Mouse (Mus musculus): ENCODE measurements around the gene Dusp28. TPM values are rescaled to one million over a fixed set of nuclear protein-coding genes. Genes with fewer than 3 reads are reported as not detected.

The Dusp28 gene
- total RNA-seq, 2 experiments from 2014 or later, result 22.2 to 23.1 TPM

- DNase-seq (ENCODE audit: low spot score in 2 of 2), result no peak
These were observed 1.0 kb downstream of the Dusp28 start for GRCm38 (mm10) chr1:92907632-92908360.

- no peak for DNase-seq (ENCODE audit: low spot score in 2 of 2)
These were observed 1.9 kb downstream of the Dusp28 start for GRCm38 (mm10) chr1:92908664-92909063.

GRCm38 (mm10) chr1:92909068-92909467 is 2.3 kb downstream of the Dusp28 start:
- no peak for DNase-seq (ENCODE audit: low spot score in 2 of 2)

DNA sequence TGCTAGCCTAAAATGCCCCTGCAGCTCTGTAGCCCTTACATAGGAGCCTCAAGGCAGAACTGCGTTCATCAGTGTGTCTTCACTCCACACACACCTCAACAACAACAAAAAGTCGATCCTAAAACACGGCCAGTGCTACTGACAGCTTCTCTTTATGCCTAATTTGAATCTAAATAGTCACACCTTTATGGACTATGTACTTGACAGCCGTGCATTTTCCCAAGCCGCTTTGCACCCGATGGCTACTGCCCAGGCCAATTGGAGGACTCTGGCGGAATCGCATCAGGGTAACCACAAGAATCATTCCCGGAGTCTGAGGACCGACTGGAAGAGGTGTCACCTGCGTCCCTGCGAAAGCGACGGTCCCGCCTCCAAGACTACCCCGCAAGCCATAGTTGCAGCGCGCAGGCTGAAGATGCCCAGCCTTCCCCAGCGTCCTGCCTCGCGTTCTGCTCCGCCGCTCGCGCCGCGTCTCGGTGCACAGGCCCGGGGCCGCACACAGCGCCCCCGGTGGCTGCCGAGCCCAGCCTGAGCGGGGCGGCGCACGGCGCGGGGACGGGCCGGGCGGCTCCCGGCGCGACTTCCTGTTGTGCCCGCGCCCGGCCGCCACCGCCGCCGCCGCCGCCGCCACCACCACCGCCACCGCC is 3.6 kb downstream of the Dusp28 start, which contains the start of gene Rnpepl1:
Gene Rnpepl1, plus strand, starts transcription at position 545 of the 647 bp plus-strand sequence.
- DNase-seq (ENCODE audit: low spot score in 2 of 2), result peak; percentile 63 to 76

DNA sequence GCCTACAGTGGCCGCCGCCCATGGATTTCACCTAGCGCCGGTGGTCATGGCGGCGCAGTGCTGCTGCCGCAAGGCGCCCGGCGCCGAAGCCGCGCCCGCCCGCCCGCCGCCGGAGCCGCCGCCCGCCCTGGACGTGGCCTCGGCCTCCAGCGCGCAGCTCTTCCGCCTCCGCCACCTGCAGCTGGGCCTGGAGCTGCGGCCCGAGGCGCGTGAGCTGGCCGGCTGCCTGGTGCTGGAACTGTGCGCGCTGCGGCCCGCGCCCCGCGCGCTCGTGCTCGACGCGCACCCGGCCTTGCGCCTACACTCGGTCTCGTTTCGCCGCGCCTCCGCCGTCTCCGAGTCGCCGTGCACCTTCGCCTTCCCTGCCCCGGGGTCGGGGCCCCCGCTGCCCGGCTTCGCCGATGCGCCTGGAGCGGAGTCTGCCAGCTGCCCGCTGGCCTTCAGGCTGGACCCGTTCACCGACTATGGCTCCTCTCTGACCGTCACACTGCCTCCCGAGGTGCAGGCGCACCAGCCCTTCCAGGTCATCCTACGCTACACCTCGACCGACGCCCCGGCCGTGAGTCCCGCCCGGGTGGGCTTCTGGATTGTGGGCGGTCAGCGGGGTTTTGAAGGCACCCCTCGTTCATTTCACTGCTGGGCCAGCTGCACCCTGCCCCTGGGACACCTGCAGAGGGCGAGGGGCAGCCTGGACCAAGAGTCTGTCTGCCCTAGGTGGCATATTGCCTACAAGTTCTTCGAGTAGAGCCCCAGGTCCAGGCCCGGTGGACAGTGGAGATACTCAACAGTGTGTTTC is 4.3 kb downstream of the Dusp28 start:
- DNase-seq (ENCODE audit: low spot score in 2 of 2), result peak in 1 of 2 experiments; percentile 74

GRCm38 (mm10) chr1:92911721-92912138 is 4.9 kb downstream of the Dusp28 start:
- DNase-seq (ENCODE audit: low spot score in 2 of 2), result no peak

DNA sequence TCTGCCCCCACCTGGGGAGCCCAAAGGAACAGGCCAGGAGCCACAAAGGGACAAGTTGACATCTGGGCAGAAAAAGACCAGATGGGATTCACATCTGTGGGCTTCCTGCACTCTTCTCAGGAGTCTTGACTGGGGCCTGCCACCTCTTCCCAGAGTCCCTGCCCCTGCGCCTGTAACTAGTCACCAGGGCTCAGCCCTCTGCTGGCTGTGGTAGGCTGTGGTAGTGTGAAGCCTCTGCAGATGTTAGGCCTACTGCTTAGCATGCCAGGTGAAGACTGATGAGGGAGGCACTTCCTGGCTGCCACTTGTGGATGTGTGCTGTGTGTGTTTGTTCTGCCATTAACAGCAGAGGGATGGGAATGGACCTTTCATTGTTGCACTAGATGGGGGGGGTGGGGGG is 5.5 kb downstream of the Dusp28 start:
- no peak for DNase-seq (ENCODE audit: low spot score in 2 of 2)

GRCm38 (mm10) chr1:92914239-92914638 is 7.5 kb downstream of the Dusp28 start:
- no peak for DNase-seq (ENCODE audit: low spot score in 2 of 2)

DNA sequence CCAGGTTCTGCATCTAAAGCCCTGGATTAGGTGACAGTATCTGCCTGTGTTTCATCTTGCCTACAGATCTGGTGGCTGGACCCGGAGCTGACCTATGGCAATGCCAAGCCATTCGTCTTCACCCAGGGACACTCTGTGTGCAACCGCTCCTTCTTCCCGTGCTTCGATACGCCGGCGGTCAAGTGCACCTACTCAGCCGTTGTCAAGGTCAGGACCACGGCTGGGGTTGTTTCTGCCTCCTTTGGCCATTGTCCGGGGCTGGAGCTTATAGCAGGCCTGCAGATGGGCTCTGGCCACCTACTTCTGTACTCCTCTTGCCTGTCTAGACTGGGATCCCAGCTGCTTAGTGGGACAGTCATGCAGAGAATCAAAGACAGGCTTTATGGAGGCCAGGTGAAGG is 8.2 kb downstream of the Dusp28 start:
- DNase-seq (ENCODE audit: low spot score in 2 of 2), result no peak

- DNase-seq (ENCODE audit: low spot score in 2 of 2), result no peak
These were observed 9.9 kb downstream of the Dusp28 start for GRCm38 (mm10) chr1:92916725-92917124.

GRCm38 (mm10) chr1:92919151-92919550 is 12.4 kb downstream of the Dusp28 start:
- DNase-seq (ENCODE audit: low spot score in 2 of 2), result no peak

GRCm38 (mm10) chr1:92919775-92920174 is 13.0 kb downstream of the Dusp28 start:
- no peak for DNase-seq (ENCODE audit: low spot score in 2 of 2)

DNA sequence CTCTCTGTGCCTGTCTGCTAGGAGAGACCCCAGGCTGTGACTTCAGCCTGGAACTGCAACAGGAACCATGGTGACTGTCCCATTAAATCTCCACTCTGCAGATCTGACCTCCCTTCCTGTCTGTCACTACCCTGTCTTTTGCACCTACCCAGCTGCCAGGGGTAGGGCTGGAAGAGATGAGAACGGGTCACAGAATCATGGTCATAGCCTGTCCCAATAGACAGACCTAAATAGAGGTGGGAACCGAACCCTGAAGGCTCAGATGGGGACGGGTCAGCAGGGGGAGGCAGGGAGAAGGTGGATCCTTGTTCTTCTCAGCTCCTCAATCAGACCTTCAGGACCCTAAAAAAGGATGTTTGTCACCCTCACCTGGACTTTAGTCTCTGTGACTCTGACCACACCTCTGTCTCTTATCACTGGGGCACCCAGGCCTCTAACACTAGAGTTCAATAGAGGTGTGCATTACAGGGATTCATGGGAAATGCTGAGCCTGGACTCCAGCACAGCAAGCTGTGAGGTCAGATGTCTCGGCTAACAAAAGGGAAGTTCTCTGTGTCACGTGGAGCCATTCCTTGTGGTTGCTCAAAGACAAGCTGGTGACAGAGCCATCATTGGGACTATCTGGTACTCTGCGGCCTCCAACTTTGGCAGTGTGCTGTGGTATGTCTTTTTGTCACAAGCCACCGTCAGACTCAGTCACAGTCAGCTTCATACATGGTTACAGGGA is 13.9 kb downstream of the Dusp28 start:
- no peak for DNase-seq (ENCODE audit: low spot score in 2 of 2)

DNA sequence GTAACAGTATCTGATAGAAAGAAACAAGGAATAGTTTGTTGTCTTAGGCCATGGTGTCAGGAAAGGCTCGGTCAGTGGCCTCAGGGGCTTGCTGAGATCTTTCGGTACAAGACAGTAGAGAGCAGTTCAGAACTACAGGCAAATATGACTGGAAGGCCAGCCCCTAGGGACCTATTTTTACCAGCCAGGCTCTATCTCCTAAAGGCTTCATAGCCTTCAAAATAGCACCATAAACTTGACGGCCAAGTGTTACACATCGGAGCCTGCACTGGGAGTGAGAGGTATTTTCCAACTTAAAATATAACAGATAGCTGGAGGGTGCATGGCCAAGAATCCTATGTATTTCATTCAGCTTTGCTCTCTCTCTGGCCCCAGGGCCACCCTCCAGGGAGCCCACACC is 14.7 kb downstream of the Dusp28 start:
- no peak for DNase-seq (ENCODE audit: low spot score in 2 of 2)

- DNase-seq (ENCODE audit: low spot score in 2 of 2), result no peak
These were observed 23.5 kb downstream of the Dusp28 start for GRCm38 (mm10) chr1:92930171-92930706.

DNA sequence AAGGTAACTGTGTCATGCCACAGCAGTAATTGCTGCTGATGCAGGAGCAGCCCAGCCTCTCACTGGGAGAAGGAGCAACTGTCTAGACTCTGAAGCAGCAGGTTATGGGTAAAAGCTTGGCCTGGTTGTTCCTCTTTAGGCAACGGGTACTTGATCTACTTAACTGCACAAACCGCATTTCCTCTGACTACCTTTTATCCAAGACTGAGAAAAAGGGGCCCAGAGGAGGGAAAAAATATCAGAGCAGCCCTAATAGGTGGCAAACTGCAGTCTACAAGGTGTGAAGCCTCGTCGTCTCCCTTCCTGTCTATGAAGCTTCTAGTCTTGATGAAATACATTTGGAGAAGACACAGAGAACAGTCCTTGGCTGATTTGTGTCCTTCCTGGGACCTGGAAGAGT is 26.8 kb downstream of the Dusp28 start:
- no peak for DNase-seq (ENCODE audit: low spot score in 2 of 2)

DNA sequence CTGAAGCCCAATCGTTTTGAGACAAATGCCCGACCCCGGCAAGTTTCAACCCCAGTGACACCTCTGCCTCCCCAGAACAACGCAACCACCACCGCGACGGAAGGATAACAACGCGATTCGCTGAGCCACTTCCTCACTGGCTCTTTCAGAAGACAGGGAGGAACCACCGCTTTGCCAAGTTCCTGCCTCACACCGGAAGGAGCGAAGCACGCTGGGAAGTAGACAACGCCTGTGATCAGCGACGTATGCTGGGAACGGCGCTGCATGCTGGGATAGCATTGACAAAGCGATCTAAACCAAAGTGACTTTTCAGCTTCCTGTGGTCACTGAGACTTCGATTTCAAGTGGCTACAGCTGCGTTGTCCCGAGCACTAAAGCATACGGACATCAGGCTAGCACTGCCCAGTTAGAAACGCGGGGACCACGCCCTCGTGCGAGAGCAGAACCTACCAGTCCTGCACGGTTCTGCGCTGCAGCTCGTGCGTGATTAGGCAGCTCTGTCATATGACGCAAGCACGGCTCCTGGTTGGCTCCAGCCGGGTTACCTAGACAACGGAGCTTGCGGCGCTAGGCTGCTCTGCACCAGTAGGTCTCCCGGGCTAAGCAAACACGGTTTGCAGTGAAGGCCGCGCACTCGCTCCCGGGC is 27.5 kb downstream of the Dusp28 start, which contains the start of gene Capn10:
Gene Capn10, plus strand, starts transcription at position 195 of the 646 bp plus-strand sequence.
- DNase-seq (ENCODE audit: low spot score in 2 of 2), result peak; percentile 68 to 89

GRCm38 (mm10) chr1:92935054-92935962 is 28.5 kb downstream of the Dusp28 start:
- DNase-seq (ENCODE audit: low spot score in 2 of 2), result peak in 1 of 2 experiments; percentile 41

- DNase-seq (ENCODE audit: low spot score in 2 of 2), result no peak
These were observed 29.2 kb downstream of the Dusp28 start for GRCm38 (mm10) chr1:92935977-92936376.

Data from gastrocnemius, postnatal 4 days (tissue).